ENCODE assay signal across 18 mouse cellular contexts in the genomic region with DNA sequence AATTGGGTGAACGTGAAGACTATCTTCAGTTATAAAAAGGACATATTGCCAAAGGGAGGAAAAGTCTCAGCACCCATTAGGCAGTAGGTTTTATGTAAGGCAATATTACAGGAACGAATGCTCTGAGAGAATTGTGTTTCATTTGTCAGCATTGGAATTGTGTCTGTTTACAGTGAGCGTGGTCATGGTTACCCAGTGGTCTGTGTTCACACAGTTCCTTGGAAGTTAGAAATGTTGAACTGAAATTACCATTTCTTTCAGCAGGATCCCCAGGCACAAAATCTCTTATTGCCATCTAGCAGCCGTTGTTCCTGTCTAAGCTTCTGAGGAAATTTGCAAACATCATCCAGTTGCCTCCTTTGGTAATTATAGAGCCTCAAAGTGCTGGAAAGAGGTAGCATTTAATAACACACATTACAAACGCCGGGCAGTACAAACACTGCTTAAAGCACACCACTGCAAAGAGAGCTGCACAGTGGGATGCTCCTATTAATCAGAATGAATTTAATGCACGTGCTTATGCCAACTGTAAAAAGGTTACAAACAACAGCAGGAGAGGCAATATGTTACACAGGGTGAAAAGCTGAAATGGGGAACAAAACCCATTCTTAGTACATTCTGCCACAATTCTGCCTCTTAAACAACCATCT.
DNase-seq lines count a peak whose midpoint lies in the region; ATAC-seq lines count a peak whose summit lies in the region.
"Had no signal": no experiment of that assay in that cellular context is flagged by ENCODE, and none has a peak within 500 bp of the region (broad histone marks: within the 10 kb centered on the region; RNA-seq: fewer than 3 reads in every experiment).

No protein-coding gene starts in this region.

- no peaks in the 10 kb centered on the region for H3K9me3 ChIP-seq in hindbrain, embryonic 13.5 days
- no peaks in the 10 kb centered on the region for H3K9me3 ChIP-seq in hindbrain, embryonic 12.5 days (replicated peaks)
- H3K9me3 ChIP-seq in forebrain, embryonic 16.5 days (ENCODE audit: control insufficient read depth, low read length), result no peaks in the 10 kb centered on the region
- H3K9me3 ChIP-seq in midbrain, embryonic 14.5 days (ENCODE audit: control insufficient read depth, low read length), result no peaks in the 10 kb centered on the region
- H3K9me3 ChIP-seq: heart, embryonic 15.5 days; limb, embryonic 13.5 days had no signal

- intact Hi-C loops in heart, postnatal 36 days (cut with DNase I), result no loop called here

- H3K4me1 ChIP-seq in hindbrain, embryonic 13.5 days (replicated peaks), result 0 out of 2 replicates have a peak, but pooled peaks cover 6% of the 10 kb centered on the region
- no peaks in the 10 kb centered on the region for H3K4me1 ChIP-seq in hindbrain, embryonic 12.5 days
- peaks cover 12% of the 10 kb centered on the region for H3K4me1 ChIP-seq in forebrain, embryonic 16.5 days (replicated peaks; ENCODE audit: control insufficient read depth, insufficient read depth, low read length)
- H3K4me1 ChIP-seq in midbrain, embryonic 14.5 days (ENCODE audit: control insufficient read depth, insufficient read depth, low read length), result no peaks in the 10 kb centered on the region
- H3K4me1 ChIP-seq: heart, embryonic 15.5 days had no signal

- peak; percentile 52 for DNase-seq in brain, adult 2 months (ENCODE audit: low read depth, low spot score)
- peak; percentile 26 for DNase-seq in midbrain, embryonic 14.5 days
- DNase-seq in adrenal gland, postnatal 10 days, result no peak
- no peak for DNase-seq in heart, postnatal 36 days
- no peak for DNase-seq in urinary bladder, postnatal 10 days (ENCODE audit: low spot score)
- DNase-seq: adrenal gland, adult 2 months; gastrocnemius, postnatal 10 days; heart, adult 18-20 months; kidney, adult 8-10 months; kidney, postnatal 4 days; lung, postnatal 10 days had no signal

- H3K4me3 ChIP-seq in hindbrain, embryonic 13.5 days, result no peak overlapping the region
- H3K4me3 ChIP-seq in hindbrain, embryonic 12.5 days, result no peak overlapping the region
- no peak overlapping the region for H3K4me3 ChIP-seq in forebrain, embryonic 16.5 days (replicated peaks; ENCODE audit: low read length)
- no peak overlapping the region for H3K4me3 ChIP-seq in midbrain, embryonic 14.5 days (replicated peaks; ENCODE audit: low read depth, low read length)
- H3K4me3 ChIP-seq: heart, embryonic 15.5 days; limb, embryonic 13.5 days; myocyte had no signal

- no peak overlapping the region for H3K4me2 ChIP-seq in hindbrain, embryonic 13.5 days
- H3K4me2 ChIP-seq in hindbrain, embryonic 12.5 days (replicated peaks), result no peak overlapping the region
- no peak overlapping the region for H3K4me2 ChIP-seq in forebrain, embryonic 16.5 days (ENCODE audit: low read length)
- no peak overlapping the region for H3K4me2 ChIP-seq in midbrain, embryonic 14.5 days (ENCODE audit: low read length)
- H3K4me2 ChIP-seq: heart, embryonic 15.5 days; limb, embryonic 13.5 days had no signal

- no peaks in the 10 kb centered on the region for H3K36me3 ChIP-seq in hindbrain, embryonic 13.5 days
- no peaks in the 10 kb centered on the region for H3K36me3 ChIP-seq in hindbrain, embryonic 12.5 days
- no peaks in the 10 kb centered on the region for H3K36me3 ChIP-seq in forebrain, embryonic 16.5 days (ENCODE audit: control insufficient read depth, insufficient read depth)
- H3K36me3 ChIP-seq in midbrain, embryonic 14.5 days (ENCODE audit: control insufficient read depth, insufficient read depth, low read length), result no peaks in the 10 kb centered on the region
- H3K36me3 ChIP-seq: heart, embryonic 15.5 days; limb, embryonic 13.5 days had no signal

- WGBS in hindbrain, embryonic 13.5 days, result 62% methylated on average over 7 of the region's 7 CpGs
- 64% methylated on average over 7 of the region's 7 CpGs for WGBS in hindbrain, embryonic 12.5 days
- 33% methylated on average over 7 of the region's 7 CpGs for WGBS in forebrain, embryonic 16.5 days
- 62% methylated on average over 7 of the region's 7 CpGs for WGBS in midbrain, embryonic 14.5 days

- no peak overlapping the region for H3K9ac ChIP-seq in hindbrain, embryonic 13.5 days
- H3K9ac ChIP-seq in hindbrain, embryonic 12.5 days, result no peak overlapping the region
- H3K9ac ChIP-seq in forebrain, embryonic 16.5 days (replicated peaks; ENCODE audit: low read depth, low read length), result no peak overlapping the region
- no peak overlapping the region for H3K9ac ChIP-seq in midbrain, embryonic 14.5 days (replicated peaks; ENCODE audit: low read length)
- H3K9ac ChIP-seq: heart, embryonic 15.5 days; limb, embryonic 13.5 days; liver, embryonic 14.5 days had no signal

- no peaks in the 10 kb centered on the region for H3K27me3 ChIP-seq in hindbrain, embryonic 13.5 days
- no peaks in the 10 kb centered on the region for H3K27me3 ChIP-seq in hindbrain, embryonic 12.5 days
- H3K27me3 ChIP-seq in forebrain, embryonic 16.5 days (replicated peaks; ENCODE audit: control insufficient read depth, insufficient read depth, low read length), result no peaks in the 10 kb centered on the region
- H3K27me3 ChIP-seq in midbrain, embryonic 14.5 days (ENCODE audit: control insufficient read depth, insufficient read depth, low read length), result no peaks in the 10 kb centered on the region
- H3K27me3 ChIP-seq: heart, embryonic 15.5 days; limb, embryonic 13.5 days had no signal

- ATAC-seq in hindbrain, embryonic 13.5 days (ENCODE audit: low FRiP score), result 0 out of 2 replicates have a peak, but pooled peaks have one; percentile 24
- ATAC-seq in hindbrain, embryonic 12.5 days (ENCODE audit: low FRiP score), result no peak
- peak; percentile 90 for ATAC-seq in forebrain, embryonic 16.5 days
- no peak for ATAC-seq in midbrain, embryonic 14.5 days (ENCODE audit: low FRiP score, low TSS enrichment)

- no peak overlapping the region for H3K27ac ChIP-seq in hindbrain, embryonic 13.5 days
- H3K27ac ChIP-seq in hindbrain, embryonic 12.5 days, result no peak overlapping the region
- no peak overlapping the region for H3K27ac ChIP-seq in forebrain, embryonic 16.5 days (ENCODE audit: low read length)
- no peak overlapping the region for H3K27ac ChIP-seq in midbrain, embryonic 14.5 days (replicated peaks; ENCODE audit: low read depth, low read length)
- H3K27ac ChIP-seq: heart, embryonic 15.5 days; limb, embryonic 13.5 days; liver, embryonic 14.5 days had no signal

Comparison
In these comparisons a context has a peak if more than half of its experiments do, and no peak if none do; other contexts are left out.
1. ATAC-seq: peak in hindbrain, embryonic 13.5 days (single experiment) and forebrain, embryonic 16.5 days (single experiment); none in hindbrain, embryonic 12.5 days (single experiment) and midbrain, embryonic 14.5 days (single experiment).
2. DNase-seq: peak in brain, adult 2 months (single experiment) and midbrain, embryonic 14.5 days (single experiment); none in adrenal gland, postnatal 10 days (single experiment), heart, postnatal 36 days (0 of 2) and urinary bladder, postnatal 10 days (single experiment).